In genomic region chr6:22802399-22803092, GRCm38 (mm10) we compare ENCODE assay signal across 12 mouse cellular contexts.
DNase-seq lines count a peak whose midpoint lies in the region; ATAC-seq and TF ChIP-seq lines count a peak whose summit lies in the region.
"Had no signal": no experiment of that assay in that cellular context is flagged by ENCODE, and none has a peak within 500 bp of the region (broad histone marks: within the 10 kb centered on the region; RNA-seq: fewer than 3 reads in every experiment).

No protein-coding gene starts in this region.

- peak; percentile 39; the same call in 1 of the 2 replicates for ATAC-seq in stomach, embryonic 15.5 days (ENCODE audit: insufficient read depth, low FRiP score, low read depth)
- ATAC-seq in stomach, postnatal 0 days (ENCODE audit: low FRiP score, low TSS enrichment): no peak
- ATAC-seq in granulocyte monocyte progenitor cell, adult 5-6 weeks (replicated peaks; ENCODE audit: poor library complexity, severe bottlenecking): peak; percentile 42
- ATAC-seq: activated CD4-positive, CD25-positive, alpha-beta regulatory T cell, adult 4 months had no signal

- H3K27ac ChIP-seq in stomach, embryonic 15.5 days: no peak overlapping the region
- H3K27ac ChIP-seq in stomach, postnatal 0 days (replicated peaks): no peak overlapping the region
- H3K27ac ChIP-seq: embryonic facial prominence, embryonic 12.5 days; heart, embryonic 13.5 days; liver, embryonic 15.5 days had no signal

- DNase-seq in cerebellum, adult 18-20 months: peak; percentile 8 to 10
- DNase-seq in cerebellum, adult 11 months: no peak
- no peak for DNase-seq in stomach, postnatal 0 days (ENCODE audit: low spot score)
- DNase-seq in frontal cortex, postnatal 36 days (ENCODE audit: low spot score in 2 of 2): no peak
- no peak for DNase-seq in natural killer cell, adult 2 months (ENCODE audit: low spot score in 2 of 2)
- no peak for DNase-seq in T-cell, adult 2 months (ENCODE audit: low spot score)

- no peaks in the 10 kb centered on the region for H3K9me3 ChIP-seq in stomach, embryonic 15.5 days
- H3K9me3 ChIP-seq in stomach, postnatal 0 days (ENCODE audit: control insufficient read depth, low read length): no peaks in the 10 kb centered on the region
- H3K9me3 ChIP-seq: embryonic facial prominence, embryonic 12.5 days; heart, embryonic 13.5 days; liver, embryonic 15.5 days had no signal

- no peak overlapping the region for H3K4me2 ChIP-seq in stomach, embryonic 15.5 days
- H3K4me2 ChIP-seq in stomach, postnatal 0 days (replicated peaks; ENCODE audit: low read depth): no peak overlapping the region
- H3K4me2 ChIP-seq: embryonic facial prominence, embryonic 12.5 days; heart, embryonic 13.5 days; liver, embryonic 15.5 days had no signal

- H3K27me3 ChIP-seq in stomach, embryonic 15.5 days (replicated peaks): no peaks in the 10 kb centered on the region
- H3K27me3 ChIP-seq in stomach, postnatal 0 days (ENCODE audit: control insufficient read depth, insufficient read depth, low read length): no peaks in the 10 kb centered on the region
- H3K27me3 ChIP-seq: embryonic facial prominence, embryonic 12.5 days; heart, embryonic 13.5 days; liver, embryonic 15.5 days had no signal

- TF ChIP-seq CTCF in stomach, postnatal 0 days (IDR thresholded peaks at IDR 0.05; ENCODE audit: low read depth): no peak

- no peak overlapping the region for H3K9ac ChIP-seq in stomach, embryonic 15.5 days
- H3K9ac ChIP-seq in stomach, postnatal 0 days (ENCODE audit: low read length): no peak overlapping the region
- H3K9ac ChIP-seq: embryonic facial prominence, embryonic 12.5 days; heart, embryonic 13.5 days; liver, embryonic 15.5 days had no signal

- no peaks in the 10 kb centered on the region for H3K4me1 ChIP-seq in stomach, embryonic 15.5 days
- H3K4me1 ChIP-seq in stomach, postnatal 0 days (replicated peaks; ENCODE audit: control insufficient read depth, insufficient read depth): no peaks in the 10 kb centered on the region
- H3K4me1 ChIP-seq: embryonic facial prominence, embryonic 12.5 days; heart, embryonic 13.5 days; liver, embryonic 15.5 days had no signal

- 58% methylated on average over 12 of the region's 12 CpGs for WGBS in stomach, embryonic 15.5 days
- 55% methylated on average over 12 of the region's 12 CpGs for WGBS in stomach, postnatal 0 days

- no peak overlapping the region for H3K4me3 ChIP-seq in stomach, embryonic 15.5 days (replicated peaks)
- no peak overlapping the region for H3K4me3 ChIP-seq in stomach, postnatal 0 days (ENCODE audit: low read depth, low read length)
- H3K4me3 ChIP-seq: embryonic facial prominence, embryonic 12.5 days; heart, embryonic 13.5 days; liver, embryonic 15.5 days had no signal

- no peak for TF ChIP-seq EP300 in stomach, postnatal 0 days (optimal IDR thresholded peaks at IDR 0.05)

- no peaks in the 10 kb centered on the region for H3K36me3 ChIP-seq in stomach, embryonic 15.5 days
- no peaks in the 10 kb centered on the region for H3K36me3 ChIP-seq in stomach, postnatal 0 days (ENCODE audit: control insufficient read depth, insufficient read depth, low read length)
- H3K36me3 ChIP-seq: embryonic facial prominence, embryonic 12.5 days; heart, embryonic 13.5 days; liver, embryonic 15.5 days had no signal

Comparison
In these comparisons a context has a peak if more than half of its experiments do, and no peak if none do; other contexts are left out.
1. DNase-seq: peak in cerebellum, adult 18-20 months (2 of 2); none in cerebellum, adult 11 months (single experiment), stomach, postnatal 0 days (single experiment), frontal cortex, postnatal 36 days (0 of 2), natural killer cell, adult 2 months (0 of 2) and T-cell, adult 2 months (single experiment).